Mouse (Mus musculus) liver, embryonic 16.5 days (tissue): ENCODE data around the gene Sprr2a1. TPM values are rescaled to one million over a fixed set of nuclear protein-coding genes. Genes with fewer than 3 reads are reported as not detected.
"Not testable (repeated sequence)": the region's sequence is repeated elsewhere in the genome, so short reads cannot be mapped to it uniquely, and the experiment has no call there.

Experiments used
- ATAC-seq: fragments of 200-750 bp; cut with Nextera tagmentation; 2 replicates; pipeline ENCODE4 v1.8.0; 2017; ENCODE audit warnings: low read depth, mild to moderate bottlenecking, moderate number of reproducible peaks, moderate library complexity
- H3K27ac ChIP-seq: fragments of 300-500 bp; sonication (generic); 2 replicates; pipeline ENCODE4 v1.5.1; 2014; ENCODE audit warnings: mild to moderate bottlenecking, low read length
- H3K27me3 ChIP-seq: fragments of 300-500 bp; sonication (generic); 2 replicates; pipeline ENCODE4 v1.6.1; 2014; ENCODE audit warnings: low read depth, low read length, mixed read lengths; ENCODE audit not compliant: control insufficient read depth, insufficient read depth
- H3K36me3 ChIP-seq: fragments of 300-500 bp; sonication (generic); 2 replicates; pipeline ENCODE4 v1.6.1; 2014; ENCODE audit warnings: mild to moderate bottlenecking; ENCODE audit not compliant: control insufficient read depth, insufficient read depth
- H3K4me1 ChIP-seq: fragments of 300-500 bp; sonication (generic); 2 replicates; pipeline ENCODE4 v1.6.1; 2014; ENCODE audit warnings: low read depth, low read length, mixed read lengths; ENCODE audit not compliant: control insufficient read depth
- H3K4me2 ChIP-seq: fragments of 300-500 bp; sonication (generic); 2 replicates; pipeline ENCODE4 v1.6.1; 2014; ENCODE audit warnings: low read depth, low read length, mixed read lengths
- H3K4me3 ChIP-seq: fragments of 300-500 bp; sonication (generic); 2 replicates; pipeline ENCODE4 v1.5.1; 2014; ENCODE audit warnings: low read depth, mild to moderate bottlenecking, low read length
- H3K9ac ChIP-seq: fragments of 300-500 bp; sonication (generic); 2 replicates; pipeline ENCODE4 v1.6.1; 2014; ENCODE audit warnings: low read depth, low read length
- H3K9me3 ChIP-seq: fragments of 300-500 bp; sonication (generic); replicated peaks from 2 replicates; pipeline ENCODE4 v1.6.1; 2016; ENCODE audit warnings: low read length; ENCODE audit not compliant: control insufficient read depth
- WGBS: fragments of 180-500 bp; shearing (Covaris S2); extraction: QIAGEN DNeasy Blood & Tissue Kit; methylation state at CpG from one replicate; pipeline ENCODE4 v1.1.7; 2014; ENCODE audit not compliant: insufficient replicate concordance; 5-methylcytosine and 5-hydroxymethylcytosine counted together
- polyA plus RNA-seq: library from polyadenylated mRNA; unstranded; fragments of >200 nt; fragmentation: Nextera tagmentation; extraction: Ambion mirVana; gene quantifications from 2 replicates; pipeline ENCODE4 v1.2.1, GENCODE M21; 2015

Sprr2a1 gene
- polyA plus RNA-seq = 0.04 TPM in 1 of 2 replicates, not detected in the other

GRCm38 (mm10) chr3:92215569-92215968, at the start of gene Sprr2a1, which contains the start of gene Sprr2a2:
TSS of gene Sprr2a1 (plus strand) at chr3:92215799.
TSS of gene Sprr2a2 (plus strand) at chr3:92215920.
- not testable (repeated sequence) for H3K4me1 ChIP-seq, H3K4me2 ChIP-seq, H3K9me3 ChIP-seq, H3K9ac ChIP-seq, ATAC-seq, H3K27ac ChIP-seq, H3K4me3 ChIP-seq, H3K36me3 ChIP-seq, H3K27me3 ChIP-seq
- no CpG with 5 or more reads among the region's 2 CpGs for WGBS

DNA sequence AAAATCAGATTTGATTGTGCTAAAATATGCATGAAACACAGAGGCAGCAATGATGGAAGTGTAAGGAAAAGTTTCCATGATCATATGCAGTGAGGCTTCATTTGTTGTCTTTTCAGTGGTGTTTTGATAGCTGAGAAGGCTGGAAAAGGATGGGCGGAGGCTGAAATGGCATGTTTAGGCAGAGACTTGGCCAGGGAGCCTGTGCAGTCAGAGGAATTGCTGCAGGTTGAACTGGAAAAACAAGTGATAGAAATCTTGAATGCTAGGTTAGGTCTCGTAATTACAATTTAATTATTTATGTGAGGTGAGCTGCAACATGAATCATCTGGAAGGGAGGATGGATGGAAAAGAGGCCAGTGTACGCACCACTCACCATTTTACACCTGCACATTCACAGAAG, 45.8 kb upstream of the Sprr2a1 start:
- no peaks in the 10 kb centered on the region for H3K4me1 ChIP-seq
- no peaks in the 10 kb centered on the region for H3K36me3 ChIP-seq
- no peak overlapping the region for H3K9ac ChIP-seq
- no peaks in the 10 kb centered on the region for H3K9me3 ChIP-seq
- no peaks in the 10 kb centered on the region for H3K27me3 ChIP-seq
- no peak overlapping the region for H3K4me3 ChIP-seq
- no peak overlapping the region for H3K27ac ChIP-seq
- whole genome bisulfite sequencing = 64% methylated on average over 3 of the region's 3 CpGs
- no peak overlapping the region for H3K4me2 ChIP-seq
- ATAC-seq = no peak

GRCm38 (mm10) chr3:92176880-92177279, 38.7 kb upstream of the Sprr2a1 start:
- Histone ChIP-seq H3K27ac (no peak overlapping the region), H3K4me3 (no peak overlapping the region), H3K4me1 (no peaks in the 10 kb centered on the region), H3K9me3 (no peaks in the 10 kb centered on the region), H3K4me2 (no peak overlapping the region), H3K36me3 (no peaks in the 10 kb centered on the region), H3K27me3 (no peaks in the 10 kb centered on the region), H3K9ac (no peak overlapping the region)
- 39% methylated on average over 1 of the region's 1 CpGs for WGBS
- no peak for ATAC-seq

DNA sequence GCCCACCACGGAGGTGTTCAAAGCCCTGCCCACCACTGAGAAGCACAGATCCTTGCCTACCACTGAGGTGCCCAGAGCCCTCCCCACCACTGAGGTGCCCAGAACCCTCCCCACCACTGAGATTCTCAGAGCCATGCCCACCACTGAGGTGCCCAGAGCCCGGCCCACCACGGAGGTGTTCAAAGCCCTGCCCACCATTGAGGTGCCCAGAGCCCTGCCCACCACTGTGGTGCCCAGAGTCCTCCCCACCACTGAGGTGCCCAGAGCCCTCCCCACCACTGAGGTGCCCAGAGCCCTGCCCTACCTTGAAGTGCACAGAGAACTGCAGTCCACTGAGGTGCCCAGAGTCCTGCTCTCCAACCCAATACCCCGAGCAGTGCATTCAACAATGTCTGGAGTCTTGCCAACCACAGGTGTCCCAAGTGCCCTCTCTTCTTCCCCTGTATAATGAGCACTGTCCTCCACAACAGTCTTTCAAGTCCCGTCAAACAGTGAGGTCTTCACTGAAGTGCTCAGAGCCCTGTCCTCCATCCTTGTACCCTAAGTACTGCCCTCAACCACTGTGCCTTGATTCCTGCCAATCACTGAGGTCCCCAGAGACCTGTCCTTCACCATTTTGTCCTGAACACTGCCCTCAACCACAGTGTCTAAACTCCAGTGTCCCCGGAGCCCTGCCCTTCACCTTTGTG, 19.9 kb upstream of the Sprr2a1 start:
- H3K4me2 ChIP-seq = no peak overlapping the region
- H3K9me3 ChIP-seq = no peaks in the 10 kb centered on the region
- H3K4me1 ChIP-seq = no peaks in the 10 kb centered on the region
- H3K4me3 ChIP-seq = no peak overlapping the region
- ATAC-seq = no peak
- H3K9ac ChIP-seq = no peak overlapping the region
- 64% methylated on average over 6 of the region's 6 CpGs for WGBS
- no peaks in the 10 kb centered on the region for H3K27me3 ChIP-seq
- H3K36me3 ChIP-seq = no peaks in the 10 kb centered on the region
- no peak overlapping the region for H3K27ac ChIP-seq

GRCm38 (mm10) chr3:92211133-92211925, 4.3 kb upstream of the Sprr2a1 start:
- not testable (repeated sequence) for H3K9me3 ChIP-seq, H3K36me3 ChIP-seq, H3K27me3 ChIP-seq, H3K4me1 ChIP-seq, H3K4me3 ChIP-seq, H3K4me2 ChIP-seq, H3K27ac ChIP-seq, H3K9ac ChIP-seq
- ATAC-seq = peak; percentile 79
- WGBS = no CpG with 5 or more reads among the region's 16 CpGs

- H3K27ac ChIP-seq, H3K9ac ChIP-seq, H3K4me2 ChIP-seq, H3K4me3 ChIP-seq, H3K36me3 ChIP-seq, H3K27me3 ChIP-seq, H3K9me3 ChIP-seq, H3K4me1 ChIP-seq: not testable (repeated sequence)
- no CpG with 5 or more reads among the region's 1 CpGs for WGBS
- ATAC-seq = 0 out of 2 replicates have a peak, but pooled peaks have one; percentile 17
Observed at GRCm38 (mm10) chr3:92212059-92212458, 3.5 kb upstream of the Sprr2a1 start.

DNA sequence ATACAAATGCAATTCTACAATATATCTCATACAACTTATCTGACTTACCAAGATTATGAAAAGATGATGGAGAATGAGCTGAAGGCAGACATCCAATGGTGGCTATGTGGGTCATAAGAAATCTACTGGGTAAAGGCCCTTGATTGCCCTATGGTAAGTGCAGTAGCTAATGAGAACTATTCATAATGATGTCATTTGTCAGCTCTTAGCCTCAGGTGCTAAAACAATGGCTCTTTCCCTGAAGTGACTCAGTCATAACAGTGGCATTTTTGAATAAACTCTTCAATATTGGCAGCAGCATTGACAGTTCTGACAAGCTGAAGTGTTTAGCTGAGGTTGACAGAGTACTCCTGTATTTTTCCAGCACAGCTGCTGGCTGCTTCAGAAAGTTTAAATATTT, 1.9 kb upstream of the Sprr2a1 start:
- not testable (repeated sequence) for H3K9ac ChIP-seq, H3K36me3 ChIP-seq, H3K27me3 ChIP-seq, H3K4me1 ChIP-seq, H3K4me3 ChIP-seq, ATAC-seq, H3K9me3 ChIP-seq, H3K27ac ChIP-seq, H3K4me2 ChIP-seq

DNA sequence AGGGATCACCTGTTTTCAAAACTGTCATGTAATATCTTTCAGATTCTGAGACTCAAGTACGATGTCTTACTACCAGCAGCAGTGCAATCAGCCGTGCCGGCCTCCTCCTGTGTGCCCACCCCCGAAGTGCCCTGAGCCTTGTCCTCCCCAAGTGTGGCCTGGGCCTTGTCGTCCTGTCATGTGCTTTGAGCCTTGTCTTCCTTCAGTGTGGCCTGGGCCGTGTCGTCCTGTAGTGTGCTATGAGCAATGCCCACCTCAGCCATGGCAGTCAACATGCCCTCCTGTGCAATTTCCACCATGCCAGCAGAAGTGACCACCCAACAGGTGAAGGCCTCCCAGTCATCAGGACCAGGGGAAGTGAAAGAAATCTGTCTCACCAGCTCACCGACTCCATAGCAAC, 3.4 kb downstream of the Sprr2a1 start:
- H3K9me3 ChIP-seq, H3K27me3 ChIP-seq, H3K4me3 ChIP-seq, H3K27ac ChIP-seq, H3K36me3 ChIP-seq, H3K4me1 ChIP-seq, H3K4me2 ChIP-seq, H3K9ac ChIP-seq: not testable (repeated sequence)
- no CpG with 5 or more reads among the region's 8 CpGs for WGBS
- ATAC-seq = peak; percentile 32; the same call in 1 of the 2 replicates

- not testable (repeated sequence) for H3K27ac ChIP-seq, H3K36me3 ChIP-seq, ATAC-seq, H3K4me2 ChIP-seq, H3K9me3 ChIP-seq, H3K4me3 ChIP-seq, H3K27me3 ChIP-seq, H3K9ac ChIP-seq, H3K4me1 ChIP-seq
Observed at GRCm38 (mm10) chr3:92223708-92224107, 8.1 kb downstream of the Sprr2a1 start.
